Mouse (Mus musculus): ENCODE data around the gene Ring1. TPM values are rescaled to one million over a fixed set of nuclear protein-coding genes. Genes with fewer than 3 reads are reported as not detected.

Ring1 gene
- polyA plus RNA-seq, 1 experiment from 2014 or later, result 21.6 TPM

DNA sequence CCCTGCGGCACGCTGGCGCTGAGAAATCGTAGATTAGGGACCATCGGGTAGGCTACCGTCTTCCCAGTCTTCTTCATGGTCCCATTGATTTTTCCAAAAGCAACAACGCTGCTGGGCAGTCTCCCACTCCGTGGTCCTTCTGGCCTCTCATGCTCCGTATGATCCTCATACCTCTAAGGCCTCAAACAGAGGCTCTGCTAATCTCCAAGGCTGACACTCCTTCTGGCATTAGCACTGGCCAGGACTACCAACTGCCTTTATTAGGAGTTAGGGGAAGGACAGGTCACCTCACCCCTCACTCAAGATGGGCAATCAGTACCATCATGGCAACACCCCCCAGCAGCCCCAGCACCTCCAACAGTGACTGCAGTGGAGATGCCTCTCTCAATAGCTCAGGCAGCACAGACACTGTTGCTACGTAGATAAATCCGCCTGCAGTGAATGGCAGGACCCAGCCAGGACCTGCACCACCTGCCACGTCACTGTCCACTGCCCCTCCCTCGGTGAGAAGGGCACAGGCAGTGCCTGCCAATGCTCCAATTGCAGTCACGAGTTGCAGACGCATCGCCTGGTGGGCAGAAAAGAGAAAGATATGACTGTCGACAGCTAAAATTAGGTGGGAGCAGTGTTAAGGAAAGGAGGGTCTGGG is 4.1 kb upstream of the Ring1 start:
- no peaks in the 10 kb centered on the region for H3K9me3 ChIP-seq
- no peak overlapping the region for H3K9ac ChIP-seq (replicated peaks)
- no peaks in the 10 kb centered on the region for H3K27me3 ChIP-seq
- 73% methylated on average over 17 of the region's 17 CpGs for WGBS
- H3K4me3 ChIP-seq (replicated peaks), result peak overlapping the region; percentile 87
- ATAC-seq (ENCODE audit: insufficient number of reproducible peaks, insufficient read depth, low FRiP score, low TSS enrichment, low read depth), result no peak
- peaks cover 71% of the 10 kb centered on the region for H3K4me1 ChIP-seq (replicated peaks)
- H3K4me2 ChIP-seq, result peak overlapping the region; percentile 99
- H3K27ac ChIP-seq, result peak overlapping the region; percentile 69
- peaks cover 31% of the 10 kb centered on the region for H3K36me3 ChIP-seq

DNA sequence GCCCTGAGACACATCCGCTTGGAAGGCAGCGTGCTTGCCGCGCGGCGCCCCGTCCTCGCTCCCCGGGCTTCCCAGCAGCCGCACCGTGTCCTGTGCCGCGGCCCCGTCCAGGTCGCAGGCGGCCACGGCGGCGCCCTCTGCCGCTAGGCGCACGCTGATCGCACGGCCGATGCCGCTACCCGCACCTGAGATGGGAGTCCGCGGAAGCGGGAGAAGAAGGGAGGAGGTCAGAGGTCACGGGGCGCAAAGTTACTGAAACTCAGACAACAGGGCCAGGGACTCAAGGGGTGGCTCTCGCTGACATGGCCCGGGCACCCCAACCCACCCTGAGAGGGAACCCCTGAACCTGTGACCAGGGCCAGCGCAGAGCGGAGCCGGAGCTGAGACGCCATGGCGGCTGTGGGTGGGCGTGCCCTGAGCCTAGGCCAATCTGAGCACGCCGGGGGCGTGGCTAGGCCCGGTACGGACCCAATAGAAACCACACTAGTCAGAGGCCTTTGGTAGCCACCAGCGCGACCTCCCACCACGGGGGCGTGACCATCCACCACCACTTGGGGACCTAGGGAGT is 3.3 kb upstream of the Ring1 start, which contains the start of gene H2-Ke6:
TSS of gene H2-Ke6 (minus strand) at position 405 of the 568 bp plus-strand sequence.
- WGBS, result under 1% methylated on average over 47 of the region's 49 CpGs
- H3K36me3 ChIP-seq, result peaks cover 31% of the 10 kb centered on the region
- H3K4me3 ChIP-seq (replicated peaks), result peak within 1 kb of the TSS; percentile 87
- ATAC-seq (ENCODE audit: insufficient number of reproducible peaks, insufficient read depth, low FRiP score, low TSS enrichment, low read depth), result peak; percentile 75
- no peaks in the 10 kb centered on the region for H3K9me3 ChIP-seq
- H3K4me2 ChIP-seq, result peak within 1 kb of the TSS; percentile 99
- peaks cover 66% of the 10 kb centered on the region for H3K4me1 ChIP-seq (replicated peaks)
- peak within 1 kb of the TSS; percentile 73 for H3K9ac ChIP-seq (replicated peaks)
- H3K27me3 ChIP-seq, result no peaks in the 10 kb centered on the region
- peak within 1 kb of the TSS; percentile 88 for H3K27ac ChIP-seq

DNA sequence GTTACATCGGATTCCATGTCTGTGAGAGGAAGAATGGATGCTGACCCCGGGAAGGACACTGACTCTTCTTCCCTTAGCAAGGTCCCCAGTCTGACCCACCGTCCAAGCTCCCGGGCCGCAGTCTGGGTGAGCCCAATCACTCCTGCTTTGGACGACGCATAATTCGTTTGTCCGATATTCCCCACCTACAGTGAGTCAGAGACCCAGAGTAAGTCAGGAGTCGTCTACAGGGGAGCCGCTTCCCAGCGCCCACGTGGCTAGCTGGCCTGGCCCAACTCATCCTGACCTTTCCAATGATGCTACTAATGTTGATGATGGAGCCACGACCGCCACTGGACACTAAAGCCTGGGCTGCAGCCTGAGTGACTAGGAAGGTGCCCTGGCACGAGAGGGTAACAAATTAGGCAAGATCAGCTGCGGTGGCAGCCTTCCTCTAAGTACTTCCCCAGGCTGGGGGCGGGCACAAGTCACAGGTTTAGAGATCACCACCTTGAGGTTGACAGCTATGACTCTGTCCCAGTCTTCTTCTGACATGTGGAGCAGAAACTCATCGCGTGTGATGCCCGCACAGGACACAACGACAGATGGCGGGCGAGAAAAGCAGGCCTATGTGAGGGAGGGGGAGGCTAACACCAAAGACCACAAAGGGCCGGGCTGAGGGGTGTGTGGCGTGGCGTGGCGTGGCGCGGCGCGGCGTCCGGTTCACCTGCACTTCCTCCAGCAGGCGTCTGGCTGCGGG is 2.6 kb upstream of the Ring1 start:
- Histone ChIP-seq H3K4me2 (peak overlapping the region; percentile 99), H3K36me3 (peaks cover 38% of the 10 kb centered on the region), H3K27ac (peak overlapping the region; percentile 88), H3K4me1 (replicated peaks) (peaks cover 62% of the 10 kb centered on the region), H3K9me3 (no peaks in the 10 kb centered on the region), H3K9ac (replicated peaks) (peak overlapping the region; percentile 73), H3K4me3 (replicated peaks) (peak overlapping the region; percentile 87), H3K27me3 (no peaks in the 10 kb centered on the region)
- WGBS, result 9% methylated on average over 36 of the region's 36 CpGs
- ATAC-seq (ENCODE audit: insufficient number of reproducible peaks, insufficient read depth, low FRiP score, low TSS enrichment, low read depth), result no peak

DNA sequence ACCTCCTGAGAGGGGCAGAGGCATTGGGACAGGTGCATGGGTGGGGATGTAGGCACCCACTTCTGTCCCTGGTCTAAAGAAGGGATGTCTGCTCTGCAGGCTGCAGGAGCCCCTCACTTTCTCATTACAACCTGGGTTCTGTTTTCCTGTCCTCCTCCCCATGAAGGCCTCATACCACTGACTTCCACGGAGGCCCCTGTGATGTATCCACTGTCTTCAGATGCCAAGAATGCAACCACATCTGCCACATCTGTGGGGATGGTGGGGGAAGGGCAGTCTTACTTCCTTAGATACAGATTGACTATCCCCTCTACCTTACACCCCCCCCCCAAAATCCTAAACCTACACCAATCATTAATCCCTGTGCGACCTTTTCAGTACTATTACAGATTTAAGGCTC is 1.7 kb upstream of the Ring1 start:
- peak overlapping the region; percentile 73; the same call in 1 of the 2 replicates for H3K9ac ChIP-seq (replicated peaks)

DNA sequence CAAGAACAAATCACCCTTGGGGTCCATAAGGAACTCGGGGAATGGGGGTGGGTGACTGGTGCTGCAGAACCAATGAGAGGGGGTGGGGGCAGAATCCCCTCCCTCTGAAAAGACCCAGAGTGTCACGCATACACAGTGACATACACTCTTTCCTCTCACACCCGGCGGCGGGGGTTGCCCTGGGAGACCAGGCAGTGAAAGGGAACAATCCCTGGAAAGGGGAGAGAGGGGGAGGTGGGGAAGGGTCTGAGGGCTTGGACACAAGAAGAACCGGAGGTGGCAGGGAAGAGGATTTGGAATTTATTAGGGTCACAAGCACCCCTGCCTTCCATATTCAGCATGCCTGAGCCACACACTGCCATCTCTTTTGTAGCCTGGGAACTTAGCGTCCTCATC is 1.3 kb upstream of the Ring1 start:
- Histone ChIP-seq H3K4me1 (replicated peaks) (peaks cover 60% of the 10 kb centered on the region), H3K9ac (replicated peaks) (peak overlapping the region; percentile 93; the same call in 1 of the 2 replicates), H3K27me3 (no peaks in the 10 kb centered on the region), H3K36me3 (peaks cover 51% of the 10 kb centered on the region), H3K27ac (0 out of 2 replicates have a peak overlapping the region, but pooled peaks have one; percentile 93), H3K9me3 (peaks cover 3% of the 10 kb centered on the region; the same call in 1 of the 2 replicates), H3K4me3 (replicated peaks) (peak overlapping the region; percentile 87), H3K4me2 (peak overlapping the region; percentile 99)
- 10% methylated on average over 7 of the region's 7 CpGs for WGBS
- no peak for ATAC-seq (ENCODE audit: insufficient number of reproducible peaks, insufficient read depth, low FRiP score, low TSS enrichment, low read depth)

More for the DNA sequence above, 1.7 kb upstream of the Ring1 start:
- no peaks in the 10 kb centered on the region for H3K27me3 ChIP-seq
- H3K36me3 ChIP-seq, result peaks cover 46% of the 10 kb centered on the region
- no peak for ATAC-seq (ENCODE audit: insufficient number of reproducible peaks, insufficient read depth, low FRiP score, low TSS enrichment, low read depth)
- WGBS, result 43% methylated on average over 2 of the region's 2 CpGs
- peak overlapping the region; percentile 87; the same call in 1 of the 2 replicates for H3K4me3 ChIP-seq (replicated peaks)
- peaks cover 62% of the 10 kb centered on the region for H3K4me1 ChIP-seq (replicated peaks)
- peak overlapping the region; percentile 99 for H3K4me2 ChIP-seq
- no peaks in the 10 kb centered on the region for H3K9me3 ChIP-seq
- no peak overlapping the region for H3K27ac ChIP-seq

DNA sequence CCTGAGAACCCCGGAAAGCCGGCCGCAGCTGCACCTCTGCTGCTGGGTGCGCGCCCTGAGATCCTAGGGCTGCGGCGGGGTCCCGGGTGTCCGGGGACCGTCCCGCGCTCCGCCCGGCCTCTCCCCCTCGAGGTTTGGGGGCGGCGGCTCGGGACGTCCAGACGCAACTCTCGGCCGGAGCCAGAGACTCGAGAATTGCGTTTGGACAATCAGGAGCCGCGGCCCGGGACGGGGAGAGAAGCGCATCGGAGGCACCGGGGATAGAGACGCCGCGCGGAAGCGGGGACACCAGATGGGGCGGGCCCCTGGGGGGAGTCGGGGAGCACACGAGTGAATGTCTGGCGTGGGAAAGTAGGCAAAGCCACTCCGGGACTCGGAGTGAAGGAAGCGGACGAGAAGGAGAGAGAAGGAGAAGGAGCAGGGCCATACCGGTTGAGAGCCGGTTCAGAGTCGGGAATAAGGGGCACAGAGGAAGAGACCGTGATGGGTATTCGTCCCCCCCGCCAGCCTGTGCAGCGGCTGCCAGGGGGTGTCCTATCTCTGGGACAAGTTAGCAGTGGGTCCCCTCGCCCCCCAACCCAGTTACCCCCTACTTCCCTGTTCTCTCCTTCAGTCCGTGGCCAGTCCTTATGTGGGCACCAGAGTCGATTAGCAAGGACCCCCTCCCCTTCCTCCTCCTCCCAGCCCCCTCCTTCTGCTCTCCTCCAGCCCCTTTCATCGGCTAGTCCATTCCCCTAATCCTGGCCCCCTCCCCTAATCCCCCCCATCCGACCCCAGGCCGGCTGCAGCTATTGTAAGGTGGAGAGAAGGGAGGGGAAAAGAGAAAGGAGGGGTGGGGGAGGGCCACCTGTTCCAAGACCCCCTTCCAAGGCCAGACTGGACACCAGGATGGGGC is 628 bp upstream of the Ring1 start:
- Histone ChIP-seq H3K9me3 (peaks cover 6% of the 10 kb centered on the region; the same call in 1 of the 2 replicates), H3K27ac (peak overlapping the region; percentile 93), H3K9ac (replicated peaks) (peak overlapping the region; percentile 93), H3K4me1 (replicated peaks) (peaks cover 53% of the 10 kb centered on the region), H3K36me3 (peaks cover 50% of the 10 kb centered on the region), H3K27me3 (no peaks in the 10 kb centered on the region), H3K4me3 (replicated peaks) (peak overlapping the region; percentile 87), H3K4me2 (peak overlapping the region; percentile 99)
- under 1% methylated on average over 57 of the region's 57 CpGs for WGBS
- no peak for ATAC-seq (ENCODE audit: insufficient number of reproducible peaks, insufficient read depth, low FRiP score, low TSS enrichment, low read depth)

DNA sequence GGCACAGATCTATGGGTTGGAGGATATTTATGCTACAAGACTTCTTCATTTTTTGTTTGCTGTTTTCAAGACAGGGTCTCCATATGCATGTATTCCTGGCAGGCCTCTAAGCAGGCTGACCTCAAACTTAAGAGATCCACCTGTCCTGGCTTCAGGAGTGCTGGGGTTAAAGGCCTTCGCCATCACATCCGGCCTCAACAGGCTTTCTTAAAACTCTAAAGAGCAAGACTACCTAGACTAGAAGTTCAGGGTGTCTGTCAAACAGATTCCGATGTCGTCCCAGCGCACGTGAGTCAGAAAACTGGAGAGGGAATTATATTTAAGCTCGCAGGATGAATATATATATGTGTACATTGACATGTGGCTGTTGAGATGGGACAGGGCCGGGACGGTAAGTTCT is 802 bp downstream of the Ring1 start:
- Histone ChIP-seq H3K9me3 (peaks cover 18% of the 10 kb centered on the region), H3K4me3 (replicated peaks) (peak overlapping the region; percentile 87), H3K4me2 (peak overlapping the region; percentile 99), H3K9ac (replicated peaks) (peak overlapping the region; percentile 93), H3K27ac (no peak overlapping the region), H3K36me3 (peaks cover 40% of the 10 kb centered on the region), H3K27me3 (no peaks in the 10 kb centered on the region), H3K4me1 (replicated peaks) (peaks cover 40% of the 10 kb centered on the region)
- no peak for ATAC-seq (ENCODE audit: insufficient number of reproducible peaks, insufficient read depth, low FRiP score, low TSS enrichment, low read depth)
- 71% methylated on average over 9 of the region's 9 CpGs for WGBS

DNA sequence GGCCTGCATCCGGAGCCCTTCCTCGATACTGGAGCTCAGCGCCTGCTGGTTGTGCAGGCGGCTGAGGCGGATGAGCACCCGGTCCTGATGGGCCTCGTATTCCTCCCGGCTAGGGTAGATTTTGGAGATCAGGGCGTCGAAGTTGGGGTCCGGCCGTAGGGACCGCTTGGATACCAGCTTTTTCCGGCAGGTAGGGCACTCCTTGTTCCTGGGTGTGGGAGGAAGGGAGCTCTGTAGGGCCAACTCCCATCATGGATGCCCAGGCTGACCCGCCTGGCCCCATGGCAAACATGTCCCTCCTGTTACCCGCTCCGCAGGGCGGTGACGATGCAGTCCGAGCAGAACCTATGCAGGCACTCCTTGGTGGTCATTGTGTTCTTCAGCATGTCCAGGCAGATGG is 1.5 kb downstream of the Ring1 start:
- 95% methylated on average over 20 of the region's 20 CpGs for WGBS
- Histone ChIP-seq H3K36me3 (peaks cover 35% of the 10 kb centered on the region), H3K9ac (replicated peaks) (no peak overlapping the region), H3K4me3 (replicated peaks) (no peak overlapping the region), H3K27me3 (no peaks in the 10 kb centered on the region), H3K4me1 (replicated peaks) (peaks cover 33% of the 10 kb centered on the region), H3K27ac (no peak overlapping the region), H3K9me3 (peaks cover 18% of the 10 kb centered on the region), H3K4me2 (no peak overlapping the region)
- ATAC-seq (ENCODE audit: insufficient number of reproducible peaks, insufficient read depth, low FRiP score, low TSS enrichment, low read depth), result no peak

DNA sequence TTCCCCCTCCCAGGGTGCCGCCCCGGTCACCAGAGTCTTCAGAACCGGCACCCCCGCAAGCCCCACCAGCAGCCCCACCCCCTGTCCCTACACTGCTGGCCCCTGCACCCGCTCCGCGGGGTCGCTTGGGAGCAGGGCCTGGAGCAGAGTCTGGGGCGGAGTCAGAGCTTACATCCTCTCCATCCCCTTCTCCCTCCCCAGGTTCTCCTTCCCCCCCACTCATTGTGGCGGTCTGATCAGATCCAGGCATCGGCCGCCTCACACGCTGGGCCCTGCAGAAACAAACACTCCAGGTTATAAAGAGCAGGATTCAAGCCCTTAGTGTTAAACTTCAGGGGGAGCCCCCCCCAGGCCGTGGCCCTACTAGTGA is 2.1 kb downstream of the Ring1 start:
- H3K27ac ChIP-seq, result no peak overlapping the region
- 90% methylated on average over 14 of the region's 14 CpGs for WGBS
- H3K36me3 ChIP-seq, result peaks cover 35% of the 10 kb centered on the region
- no peak overlapping the region; the same call in 1 of the 2 replicates for H3K4me2 ChIP-seq
- no peak overlapping the region for H3K9ac ChIP-seq (replicated peaks)
- no peaks in the 10 kb centered on the region for H3K27me3 ChIP-seq
- no peak for ATAC-seq (ENCODE audit: insufficient number of reproducible peaks, insufficient read depth, low FRiP score, low TSS enrichment, low read depth)
- H3K9me3 ChIP-seq, result peaks cover 18% of the 10 kb centered on the region
- peaks cover 31% of the 10 kb centered on the region for H3K4me1 ChIP-seq (replicated peaks)
- no peak overlapping the region for H3K4me3 ChIP-seq (replicated peaks)

DNA sequence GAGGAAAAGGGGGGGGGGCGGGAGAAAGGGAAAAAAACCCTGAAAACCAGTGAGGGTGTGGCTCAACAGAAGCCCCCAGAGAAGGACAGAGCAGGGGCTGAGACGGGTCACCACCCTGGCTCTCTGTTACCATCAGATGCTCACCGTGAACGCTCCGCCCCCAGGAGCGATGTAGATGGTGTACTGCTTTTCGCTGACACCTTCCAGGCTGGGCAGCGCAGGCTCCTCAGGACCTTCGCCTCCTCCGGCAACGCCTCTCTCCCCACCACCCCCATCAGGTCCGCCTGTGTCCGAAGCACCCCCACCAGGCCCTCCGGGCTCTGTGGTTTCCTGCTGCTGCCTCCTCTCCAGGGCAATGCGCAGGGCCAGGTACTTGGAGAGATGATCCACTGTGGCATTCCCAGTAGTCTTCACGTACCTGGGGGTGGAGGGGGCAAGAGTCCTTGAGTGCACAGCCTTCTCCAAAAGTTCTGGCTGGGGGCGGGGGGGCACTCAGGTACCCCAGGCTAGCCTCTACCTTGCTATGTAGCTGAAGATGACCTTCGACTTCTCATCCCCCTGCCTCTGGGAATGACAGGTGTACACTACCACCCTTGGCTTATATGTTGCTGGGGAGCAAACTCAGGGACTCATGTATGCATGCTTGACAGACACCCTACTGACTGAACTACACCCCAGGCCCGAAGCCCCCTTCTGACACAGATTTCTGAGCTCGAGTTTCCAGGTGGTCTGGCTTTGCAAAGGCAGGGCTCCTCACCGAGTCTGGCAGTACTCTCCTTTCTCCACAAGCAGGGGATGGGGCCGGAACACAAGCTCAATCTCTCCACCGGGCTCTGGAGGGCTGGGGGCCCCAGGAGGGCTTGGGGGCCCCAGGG is 2.7 kb downstream of the Ring1 start:
- Histone ChIP-seq H3K36me3 (peaks cover 35% of the 10 kb centered on the region), H3K4me2 (no peak overlapping the region; the same call in 1 of the 2 replicates), H3K4me3 (replicated peaks) (no peak overlapping the region), H3K27me3 (no peaks in the 10 kb centered on the region), H3K9ac (replicated peaks) (no peak overlapping the region), H3K9me3 (peaks cover 20% of the 10 kb centered on the region), H3K4me1 (replicated peaks) (peaks cover 25% of the 10 kb centered on the region), H3K27ac (no peak overlapping the region)
- no peak for ATAC-seq (ENCODE audit: insufficient number of reproducible peaks, insufficient read depth, low FRiP score, low TSS enrichment, low read depth)
- WGBS, result 93% methylated on average over 22 of the region's 23 CpGs
